Mouse (Mus musculus) cerebellum, postnatal 4 days (tissue): ENCODE results near the gene Actl6b.

ENCODE experiments used
- DNase-seq, 2 experiments: peaks; one replicate each; pipeline ENCODE4 v3.0.0; 2022; ENCODE audit warnings: low spot score in 2 of 2, mixed read lengths in 1 of 2

Gene Actl6b

DNA sequence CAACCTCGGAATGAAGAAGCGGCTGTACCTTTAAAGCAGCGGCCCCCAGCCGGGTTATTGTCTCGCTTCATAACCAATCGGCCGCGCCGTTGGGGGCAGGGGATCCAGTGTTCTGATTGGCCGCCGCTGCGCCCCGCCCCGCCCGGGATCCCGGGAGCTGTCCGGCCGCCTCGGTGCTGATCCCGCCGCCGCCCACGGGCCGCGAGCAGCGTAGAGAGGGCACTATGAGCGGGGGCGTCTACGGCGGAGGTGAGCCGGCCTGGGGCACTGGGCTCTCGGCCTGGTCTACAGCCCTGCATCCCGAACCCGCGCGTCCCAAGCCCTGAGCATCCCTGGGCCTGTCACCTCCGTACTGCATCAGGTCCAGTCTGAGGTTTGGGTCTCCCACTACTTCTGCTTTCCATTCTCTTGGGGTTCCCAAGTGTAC, at the start of gene Actl6b:
Gene Actl6b, plus strand, starts transcription at position 107 of the 427 bp plus-strand sequence.
- peak; percentile 87 to 94 for DNase-seq

DNA sequence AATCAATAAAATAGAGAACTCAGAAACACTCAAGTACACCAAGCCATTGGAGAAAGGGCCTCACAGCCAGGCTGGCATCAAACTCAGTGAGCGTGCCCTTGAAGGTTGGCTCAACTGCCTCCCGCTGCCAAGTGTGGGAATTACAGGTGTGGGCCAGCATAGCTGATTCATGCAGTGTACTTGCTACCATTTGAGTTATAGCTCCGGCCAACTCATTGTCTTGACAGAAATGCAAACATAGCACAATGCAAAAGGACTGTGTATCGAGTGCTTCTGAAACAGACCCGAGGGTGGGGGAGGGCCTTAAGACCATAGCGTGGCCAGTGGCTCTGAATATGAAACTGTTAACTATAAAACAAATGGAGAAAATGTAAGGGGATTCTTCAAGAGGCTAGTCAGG, 49.3 kb upstream of the Actl6b start:
- no peak for DNase-seq

DNA sequence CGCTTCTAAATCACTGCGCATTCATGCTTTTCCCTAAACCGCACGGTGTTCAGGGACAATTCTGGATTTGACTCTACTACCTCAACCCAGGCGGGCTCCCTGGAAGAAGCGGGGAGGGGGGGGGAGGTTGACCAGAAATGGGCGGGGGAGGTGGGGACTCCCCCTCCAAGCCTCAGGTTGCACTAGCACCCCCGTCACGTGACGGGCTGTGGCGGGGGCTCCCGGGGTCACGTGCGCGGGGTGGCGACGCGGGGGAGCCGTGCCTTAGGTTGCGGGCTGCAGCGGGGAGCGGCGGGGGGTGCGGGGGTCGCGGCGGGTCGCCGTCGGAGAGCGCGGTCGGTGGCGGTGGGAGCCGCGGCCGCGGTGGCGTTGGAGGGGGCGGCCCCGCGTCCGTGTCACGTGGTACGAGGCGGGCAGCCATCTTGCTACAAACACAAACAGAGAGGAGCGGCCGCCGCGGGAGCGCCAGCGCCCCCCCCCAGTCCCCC, 43.3 kb upstream of the Actl6b start:
- peak; percentile 66 to 80 for DNase-seq

- DNase-seq: no peak
These were observed 42.5 kb upstream of the Actl6b start for GRCm38 (mm10) chr5:137510573-137511390.

DNA sequence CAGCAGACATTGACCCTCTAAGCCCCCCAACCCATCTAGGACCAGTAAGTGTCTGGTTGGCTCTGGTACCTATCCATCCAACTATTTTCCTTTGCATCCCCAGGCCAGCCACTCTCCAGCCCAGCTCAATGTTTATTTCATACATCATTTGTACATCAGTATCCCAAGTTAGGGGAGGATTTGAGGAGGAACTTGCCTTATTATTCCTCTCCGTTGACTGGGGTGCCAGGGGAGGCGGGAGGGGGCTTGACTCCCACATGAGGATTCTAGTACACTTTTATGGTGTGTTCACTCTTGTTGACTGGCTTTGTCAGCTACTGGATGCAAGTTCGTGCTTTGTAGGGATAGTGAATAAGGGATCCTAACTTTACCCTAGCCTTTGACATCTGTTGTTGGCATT, 41.6 kb upstream of the Actl6b start:
- no peak for DNase-seq

- DNase-seq: no peak
These were observed 40.2 kb upstream of the Actl6b start for GRCm38 (mm10) chr5:137512847-137513794.

DNA sequence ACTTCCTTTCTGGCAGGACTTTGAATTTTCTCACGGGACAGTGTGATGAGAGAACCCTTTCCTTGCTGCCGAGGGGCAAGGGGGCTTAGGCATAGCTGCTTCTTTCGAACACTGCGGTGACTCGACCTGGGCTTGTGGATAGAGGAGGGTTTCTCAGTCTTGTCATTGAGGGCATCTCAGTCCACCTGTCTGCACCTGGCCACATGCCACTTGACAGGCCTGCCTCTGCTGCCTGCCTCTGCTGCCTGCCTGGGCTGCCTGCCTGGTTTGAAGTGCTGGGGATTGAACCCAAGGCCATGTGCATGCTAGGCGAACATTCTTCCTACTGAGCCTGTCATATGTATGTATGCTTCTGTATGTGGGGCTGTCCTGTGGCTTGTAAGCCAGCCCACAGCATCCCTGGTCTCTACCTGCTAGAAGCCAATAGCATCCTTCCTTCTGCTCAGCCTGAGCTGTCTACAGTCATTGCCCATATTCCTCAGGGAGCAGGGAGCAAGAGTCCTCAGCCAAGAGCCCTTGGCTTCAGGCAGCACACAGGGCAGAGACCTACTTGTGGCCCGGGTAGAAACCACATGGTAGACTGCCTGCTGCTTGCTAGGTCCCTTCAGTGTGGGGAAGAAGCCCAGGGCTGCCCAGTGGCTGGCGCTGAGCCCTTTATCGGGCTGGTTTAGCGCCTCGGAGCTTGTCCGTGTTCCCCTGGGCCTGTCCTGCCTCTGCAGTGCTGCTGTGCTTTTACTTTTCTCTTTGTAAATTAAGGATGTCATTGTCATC, 39.2 kb upstream of the Actl6b start:
- no peak for DNase-seq

DNA sequence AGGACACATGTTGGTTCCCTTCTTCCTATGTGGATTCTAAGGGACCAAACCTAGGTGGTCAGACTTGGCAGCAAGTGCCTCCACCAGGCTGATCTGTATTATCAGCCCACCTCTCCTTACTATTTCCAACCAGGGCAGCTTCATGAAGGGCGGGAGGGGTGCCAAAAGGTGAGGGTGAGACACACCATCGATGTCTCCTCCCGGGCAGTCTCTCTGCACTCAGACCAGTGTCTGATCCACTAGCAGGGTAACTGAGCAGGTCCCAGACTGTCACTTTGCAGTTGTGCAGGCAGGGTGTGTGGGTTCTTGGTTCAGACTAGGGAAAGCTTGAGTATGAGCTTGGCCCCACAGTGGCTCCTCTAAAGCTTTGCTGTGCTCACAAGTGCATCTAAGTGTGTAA, 38.5 kb upstream of the Actl6b start:
- DNase-seq: no peak

DNA sequence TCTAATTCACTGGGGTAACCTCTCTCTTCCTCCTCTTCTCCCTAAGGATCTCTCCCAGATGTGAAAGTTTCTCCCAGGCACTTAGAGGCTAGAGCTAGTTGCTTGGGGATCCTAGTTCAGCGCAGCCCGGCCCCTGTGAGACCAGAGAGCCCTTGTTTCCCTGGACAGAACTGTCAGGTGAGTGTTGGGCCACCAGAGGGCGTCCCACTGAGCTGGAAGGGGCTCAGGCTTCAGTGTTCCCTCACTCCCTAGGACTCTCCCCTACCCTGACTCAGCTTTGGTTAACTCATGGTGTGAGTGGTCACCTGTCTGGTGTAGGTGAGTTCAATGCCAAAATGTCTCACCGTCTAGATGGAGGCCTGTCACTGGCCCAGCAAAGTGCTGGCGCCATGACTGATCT, 34.9 kb upstream of the Actl6b start, which contains the start of gene Gigyf1:
Gene Gigyf1, plus strand, starts transcription at position 113 of the 400 bp plus-strand sequence.
- no peak for DNase-seq

GRCm38 (mm10) chr5:137519691-137520550, 33.4 kb upstream of the Actl6b start:
- DNase-seq: no peak

GRCm38 (mm10) chr5:137521861-137522260, 31.5 kb upstream of the Actl6b start:
- DNase-seq: no peak

DNA sequence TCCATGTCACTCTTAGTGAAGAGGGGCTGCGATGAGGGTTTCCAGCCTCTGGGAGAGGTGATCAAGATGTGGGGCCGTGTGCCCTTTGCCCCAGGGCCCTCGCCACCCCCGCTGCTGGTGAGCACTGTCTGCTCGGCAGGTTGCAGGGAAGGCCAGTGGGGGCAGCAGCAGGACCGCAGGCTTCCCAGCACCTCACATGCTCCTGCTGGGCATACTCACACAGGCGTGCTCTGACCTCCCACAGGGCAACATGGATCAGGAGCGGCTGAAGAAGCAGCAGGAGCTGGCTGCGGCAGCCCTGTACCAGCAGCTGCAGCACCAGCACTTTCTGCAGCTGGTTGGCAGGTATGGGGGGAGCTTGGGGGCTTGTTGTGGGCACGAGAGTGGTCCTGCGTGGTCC, 30.6 kb upstream of the Actl6b start:
- DNase-seq: no peak

DNA sequence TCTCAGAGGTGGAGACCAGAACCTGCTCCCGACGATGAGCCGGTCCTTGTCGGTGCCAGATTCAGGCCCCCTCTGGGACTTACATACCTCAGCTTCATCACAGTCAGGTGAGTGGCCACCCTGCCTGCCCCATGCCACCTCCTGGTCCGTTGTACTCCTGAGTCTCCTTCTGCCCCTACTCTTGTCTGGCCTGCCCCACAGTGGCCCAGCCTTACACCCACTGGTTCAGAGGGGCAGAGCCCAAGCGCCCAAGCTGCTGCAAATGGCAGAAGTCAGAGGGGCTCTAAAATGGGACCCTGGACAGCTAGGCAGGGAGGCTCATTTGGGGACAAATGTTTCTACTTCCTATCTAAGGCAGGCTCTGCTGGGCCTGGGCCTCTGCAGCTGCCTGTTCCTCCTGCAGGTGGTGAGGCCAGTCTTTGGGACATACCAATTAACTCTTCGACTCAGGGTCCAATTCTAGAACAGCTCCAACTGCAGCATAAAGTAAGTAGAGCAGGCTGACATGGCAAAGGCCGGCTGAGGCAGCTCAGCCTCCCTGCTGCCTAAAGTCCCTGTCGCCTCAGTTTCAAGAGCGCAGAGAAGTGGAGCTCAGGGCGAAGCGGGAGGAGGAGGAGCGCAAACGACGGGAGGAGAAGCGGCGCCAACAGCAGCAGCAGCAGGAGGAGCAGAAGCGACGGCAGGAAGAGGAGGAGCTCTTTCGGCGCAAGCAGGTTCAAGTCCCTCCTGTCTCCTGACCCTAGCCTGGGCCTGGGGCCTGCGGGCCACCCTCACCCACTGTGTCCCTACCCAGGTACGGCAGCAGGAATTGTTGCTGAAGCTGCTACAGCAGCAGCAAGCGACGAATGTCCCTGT, 29.7 kb upstream of the Actl6b start:
- DNase-seq: no peak

- no peak for DNase-seq
These were observed 29.1 kb upstream of the Actl6b start for GRCm38 (mm10) chr5:137524251-137524515.

- DNase-seq: no peak
These were observed 28.6 kb upstream of the Actl6b start for GRCm38 (mm10) chr5:137524671-137525070.

DNA sequence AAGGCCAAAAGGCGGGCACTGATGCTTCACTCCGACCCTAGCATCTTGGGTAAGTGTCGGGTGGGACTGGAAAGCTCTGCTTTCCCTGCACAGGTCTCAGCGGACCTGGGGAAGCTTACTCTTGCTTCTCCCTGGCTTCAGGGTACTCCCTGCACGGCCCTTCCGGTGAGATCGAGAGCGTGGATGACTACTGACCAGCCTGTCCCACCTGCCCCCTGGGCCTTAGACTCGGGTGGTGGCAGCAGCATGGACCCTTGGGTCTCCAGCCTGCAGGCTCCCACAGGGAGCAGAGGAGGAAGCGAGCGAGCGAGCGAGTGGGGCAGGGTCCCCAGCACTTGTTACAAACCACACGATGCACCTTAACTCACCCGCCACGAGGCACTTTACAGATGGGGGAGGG, 27.8 kb upstream of the Actl6b start:
- DNase-seq: no peak

- peak in 1 of 2 experiments; percentile 63 for DNase-seq
These were observed 27.0 kb upstream of the Actl6b start for GRCm38 (mm10) chr5:137526192-137526936.

GRCm38 (mm10) chr5:137527413-137527812, 25.9 kb upstream of the Actl6b start:
- DNase-seq: no peak
